Mouse (Mus musculus): ENCODE data around the gene Acad9. TPM values are rescaled to one million over a fixed set of nuclear protein-coding genes. Genes with fewer than 3 reads are reported as not detected.
A peak's percentile ranks its signal among the peaks of the same experiment; 100 is the strongest.

Gene Acad9
- total RNA-seq (2021): 10 to 100 TPM; 46.9 to 48.0 TPM
- long read RNA-seq, experiment 1, transcript Acad9-201 (18 exons, 3,930 nt): major isoform, 37 of 46 reads
- long read RNA-seq, experiment 1, partial matches to known transcripts: 0 of 46 reads
- long read RNA-seq, experiment 1, other reads (novel, unspliced or antisense): 8 of 46 reads
- long read RNA-seq, experiment 2, transcript Acad9-201 (18 exons, 3,930 nt): major isoform, 49 of 61 reads
- long read RNA-seq, experiment 2, partial matches to known transcripts: 0 of 61 reads
- long read RNA-seq, experiment 2, other reads (novel, unspliced or antisense): 11 of 61 reads

- DNase-seq (ENCODE audit: low spot score in 2 of 2): peak; percentile 97
- intact Hi-C loops (cut with DNase I): loop anchor here (10.0 kb wide), 1 partner anchor 61 kb away; the partner anchor contains the start of gene Mccc1
Observed at GRCm38 (mm10) chr3:36065843-36066651, at the start of gene Acad9. Acad9 (plus strand) TSS chr3:36065979.

- intact Hi-C loops (cut with DNase I): no loop called here
- DNase-seq (ENCODE audit: low spot score in 2 of 2): no peak
Observed at GRCm38 (mm10) chr3:36025732-36026131, 40.0 kb upstream of the Acad9 start.

DNA sequence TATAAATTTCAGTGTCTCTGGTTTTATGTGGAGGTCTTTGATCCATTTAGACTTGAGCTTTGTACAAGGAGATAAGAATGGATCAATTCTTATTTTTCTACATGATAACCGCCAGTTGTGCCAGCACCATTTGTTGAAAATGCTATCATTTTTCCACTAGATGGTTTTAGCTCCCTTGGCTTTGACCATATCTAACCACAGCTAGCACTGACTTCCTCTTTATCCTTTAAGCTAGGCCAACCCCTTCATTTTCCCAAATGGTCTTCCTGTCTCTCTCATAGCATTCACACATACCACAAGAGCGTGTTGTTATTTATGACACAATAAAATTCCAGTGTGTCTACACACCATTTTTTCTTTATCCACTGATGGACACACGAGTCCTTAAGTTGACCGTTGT, 35.8 kb upstream of the Acad9 start:
- no peak for DNase-seq (ENCODE audit: low spot score in 2 of 2)
- intact Hi-C loops (cut with DNase I): no loop called here

DNA sequence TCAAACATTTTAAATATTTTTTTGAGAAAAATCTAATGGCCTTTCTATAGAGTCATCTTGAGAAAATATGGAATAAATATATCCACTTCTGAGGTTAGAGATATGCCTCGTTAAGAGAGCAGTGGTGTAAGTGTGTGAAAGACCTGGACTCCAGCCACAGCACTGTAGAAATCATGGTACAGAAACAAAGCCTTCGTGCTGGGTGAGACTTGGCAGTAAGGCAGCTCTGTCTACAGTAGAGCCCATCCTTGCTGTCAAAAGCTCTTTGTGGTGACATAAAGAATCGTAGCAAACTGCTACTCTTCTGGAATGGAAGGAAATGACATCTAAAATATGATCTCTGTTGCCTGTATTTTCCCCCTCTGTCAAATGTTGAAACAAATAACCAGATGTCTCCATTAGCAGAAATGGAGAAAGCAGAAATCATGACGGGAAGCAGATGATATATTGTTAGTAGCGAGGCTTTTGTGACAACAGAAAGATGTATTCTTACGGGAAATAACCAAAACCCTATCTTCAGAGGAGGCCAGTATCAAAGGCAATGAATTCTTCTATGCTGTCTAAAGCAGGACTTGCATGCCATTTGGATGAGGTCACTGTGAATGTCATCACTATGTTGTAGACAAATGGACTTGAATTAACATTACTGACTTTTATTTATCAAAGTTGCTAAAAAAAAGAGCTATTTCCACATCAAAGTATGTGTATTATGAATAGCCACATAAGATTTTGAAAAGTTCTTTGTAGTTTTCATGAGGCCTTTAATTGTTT, 33.9 kb upstream of the Acad9 start:
- intact Hi-C loops (cut with DNase I): no loop called here
- no peak for DNase-seq (ENCODE audit: low spot score in 2 of 2)

DNA sequence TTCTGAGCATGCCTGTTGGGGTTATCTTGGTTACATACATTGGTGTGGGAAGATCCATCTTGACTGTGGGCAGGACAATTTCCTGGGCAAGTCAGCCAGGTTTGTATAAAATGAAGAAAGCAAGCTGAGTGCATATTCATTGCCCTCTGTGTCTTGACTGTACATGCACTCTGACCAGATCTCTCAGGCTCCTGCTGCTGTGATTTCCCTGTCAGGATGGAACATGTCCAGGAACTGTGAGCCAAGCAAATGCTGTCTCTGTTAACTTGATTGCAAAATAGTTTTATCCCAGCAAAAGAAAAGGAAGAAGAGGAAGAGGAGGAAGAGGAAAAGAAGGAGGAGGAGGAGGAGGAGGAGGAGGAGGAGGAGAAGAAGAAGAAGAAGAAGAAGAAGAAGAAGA, 21.3 kb upstream of the Acad9 start:
- no peak for DNase-seq (ENCODE audit: low spot score in 2 of 2)
- intact Hi-C loops (cut with DNase I): no loop called here

GRCm38 (mm10) chr3:36045086-36045485, 20.7 kb upstream of the Acad9 start:
- no peak for DNase-seq (ENCODE audit: low spot score in 2 of 2)
- intact Hi-C loops (cut with DNase I): no loop called here

DNA sequence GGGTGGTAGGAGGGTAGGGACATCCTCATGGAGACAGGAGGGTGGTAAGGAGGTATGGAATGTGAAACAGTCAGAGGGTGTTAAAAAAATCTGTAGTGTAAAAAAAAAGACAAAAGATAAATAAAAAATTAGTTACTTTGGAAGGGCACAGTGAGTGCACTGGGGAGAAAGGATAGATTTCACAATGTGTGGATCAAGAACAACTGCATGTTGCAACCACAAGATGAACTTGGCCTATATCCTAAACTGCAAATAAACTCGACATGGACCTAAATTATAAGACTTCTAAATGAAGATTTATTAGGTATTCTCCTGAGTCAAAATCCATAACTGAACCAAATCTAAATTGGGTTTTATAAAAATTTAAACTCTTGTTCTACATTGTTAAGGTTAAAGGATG, 16.7 kb upstream of the Acad9 start:
- no peak for DNase-seq (ENCODE audit: low spot score in 2 of 2)
- intact Hi-C loops (cut with DNase I): no loop called here

DNA sequence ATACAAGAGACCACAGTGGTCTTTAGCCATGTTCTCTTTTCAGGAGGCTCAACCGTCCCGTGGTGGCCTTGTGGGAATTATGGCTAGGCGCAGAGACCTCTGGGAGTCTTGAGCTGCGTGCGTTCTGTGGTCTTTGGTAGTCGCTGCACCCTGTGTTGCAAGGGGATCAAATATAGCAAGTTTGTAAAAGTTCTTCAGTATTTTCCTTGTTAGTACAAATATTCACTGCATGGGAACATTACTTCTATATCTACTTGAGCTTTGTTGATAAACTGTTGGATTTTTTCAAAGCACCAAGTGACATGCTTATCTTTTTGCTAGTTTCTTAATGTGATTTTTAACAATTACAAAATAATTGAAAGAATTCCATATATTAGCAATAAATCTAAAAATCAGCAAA, 12.3 kb upstream of the Acad9 start, which contains the start of gene Ccdc144b:
TSS of gene Ccdc144b (minus strand) at position 101 of the 400 bp plus-strand sequence.
- intact Hi-C loops (cut with DNase I): no loop called here
- no peak for DNase-seq (ENCODE audit: low spot score in 2 of 2)

DNA sequence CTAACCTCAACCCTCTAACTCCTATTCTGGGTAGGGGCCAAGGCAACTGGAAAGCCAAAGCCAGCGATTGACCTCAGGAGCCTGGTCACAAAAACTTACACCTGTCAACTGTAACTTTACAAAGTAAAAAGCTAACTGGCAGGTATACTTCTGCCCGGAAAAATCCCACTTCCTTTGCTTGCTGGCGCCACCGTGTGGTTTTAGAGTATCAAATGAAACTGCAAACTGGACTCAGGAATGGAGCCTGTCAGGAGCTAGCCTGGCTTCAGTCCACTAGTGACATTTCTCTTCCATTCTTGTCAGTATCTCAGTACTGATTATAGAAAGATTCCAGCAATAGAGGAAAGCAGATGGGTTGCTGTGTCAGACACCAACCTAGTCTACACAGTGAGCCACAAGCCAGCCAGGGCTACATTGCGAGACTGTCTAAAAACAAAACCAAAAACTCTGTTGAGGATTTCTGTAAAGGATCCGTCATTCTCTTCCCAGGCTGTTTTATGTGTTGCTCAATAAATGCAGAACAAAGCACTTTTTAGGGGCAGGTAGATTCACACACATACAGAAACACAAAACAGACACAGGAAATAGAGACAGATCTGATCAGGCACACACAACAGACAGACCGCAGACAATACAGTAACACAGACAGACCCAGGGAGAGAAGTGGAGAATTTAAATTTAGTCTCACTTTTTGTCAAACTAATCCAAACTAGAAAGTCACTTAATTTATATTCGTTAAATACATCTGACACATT, 5.5 kb upstream of the Acad9 start:
- intact Hi-C loops (cut with DNase I): loop anchor here (2.0 to 10.0 kb wide), 2 partner anchors 55 to 85 kb away; partner anchors contain the start of gene Mccc1
- peak; percentile 47 to 67 for DNase-seq (ENCODE audit: low spot score in 2 of 2)

GRCm38 (mm10) chr3:36064592-36065061, 1.2 kb upstream of the Acad9 start:
- no peak for DNase-seq (ENCODE audit: low spot score in 2 of 2)
- intact Hi-C loops (cut with DNase I): loop anchor here (10.0 kb wide), 1 partner anchor 60 kb away; the partner anchor contains the start of gene Mccc1

DNA sequence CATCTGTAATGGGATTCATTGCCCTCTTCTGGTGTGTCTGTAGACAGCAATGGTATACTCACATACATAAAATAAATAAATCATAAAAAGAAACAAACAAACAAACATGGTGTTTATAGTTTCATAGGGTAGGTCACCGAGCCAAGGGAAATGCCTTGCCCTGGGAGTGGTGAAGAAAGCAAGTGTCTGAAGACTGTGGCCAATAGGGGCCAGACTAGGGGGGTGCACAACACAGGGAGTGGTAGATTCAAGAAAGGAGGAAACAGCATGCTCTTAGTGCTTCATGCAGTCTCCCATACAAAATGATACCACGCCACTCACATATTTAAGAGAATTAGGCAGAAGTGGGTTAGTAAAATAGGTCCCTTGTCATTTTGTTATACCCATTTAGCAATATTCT, 613 bp upstream of the Acad9 start:
- intact Hi-C loops (cut with DNase I): loop anchor here (10.0 kb wide), 1 partner anchor 60 kb away; the partner anchor contains the start of gene Mccc1
- no peak for DNase-seq (ENCODE audit: low spot score in 2 of 2)

DNA sequence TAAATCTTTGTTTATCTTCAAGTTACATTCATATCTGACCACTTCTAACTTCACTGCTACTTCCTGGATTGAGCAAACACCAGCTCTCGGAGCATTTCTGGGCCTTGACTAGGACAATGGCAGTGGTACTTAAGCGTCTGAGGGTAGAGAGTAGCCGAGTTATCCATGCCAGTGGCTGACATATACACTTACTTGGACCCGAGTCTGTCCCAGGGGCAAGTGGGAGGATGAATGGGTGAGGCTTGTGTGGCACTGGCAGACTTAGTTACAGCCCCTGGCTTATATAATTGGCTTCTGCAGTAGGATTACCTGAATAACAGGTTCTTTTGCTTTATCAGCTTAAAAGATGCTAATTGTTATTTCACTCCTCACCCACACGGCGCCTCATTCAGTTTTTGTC, 2.0 kb downstream of the Acad9 start:
- no peak for DNase-seq (ENCODE audit: low spot score in 2 of 2)
- intact Hi-C loops (cut with DNase I): loop anchor here (10.0 kb wide), 1 partner anchor 63 kb away; the partner anchor contains the start of gene Mccc1

GRCm38 (mm10) chr3:36070436-36070835, 4.7 kb downstream of the Acad9 start:
- DNase-seq (ENCODE audit: low spot score in 2 of 2): no peak
- intact Hi-C loops (cut with DNase I): no loop called here

GRCm38 (mm10) chr3:36071047-36071446, 5.3 kb downstream of the Acad9 start:
- intact Hi-C loops (cut with DNase I): no loop called here
- DNase-seq (ENCODE audit: low spot score in 2 of 2): no peak

DNA sequence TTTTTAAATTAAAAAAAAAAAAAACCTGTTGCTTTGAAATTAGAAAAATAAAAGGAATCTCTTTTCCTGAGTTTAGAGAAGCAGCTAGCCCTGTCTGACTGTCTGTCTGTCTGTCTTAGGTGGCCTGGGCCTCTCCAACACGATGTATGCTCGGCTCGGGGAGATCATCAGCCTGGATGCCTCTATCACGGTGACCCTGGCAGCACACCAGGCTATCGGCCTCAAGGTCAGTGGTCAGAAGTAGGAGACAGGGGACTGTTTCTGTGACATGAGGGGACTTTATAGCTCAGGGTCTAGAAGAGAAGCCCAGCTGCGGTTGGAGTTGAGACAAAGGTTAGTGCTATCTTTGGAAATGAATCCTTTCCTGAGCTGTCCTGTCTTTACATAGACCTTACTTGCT, 8.5 kb downstream of the Acad9 start:
- intact Hi-C loops (cut with DNase I): no loop called here
- no peak for DNase-seq (ENCODE audit: low spot score in 2 of 2)

GRCm38 (mm10) chr3:36075466-36075865, 9.7 kb downstream of the Acad9 start:
- no peak for DNase-seq (ENCODE audit: low spot score in 2 of 2)
- intact Hi-C loops (cut with DNase I): no loop called here

GRCm38 (mm10) chr3:36077386-36077785, 11.6 kb downstream of the Acad9 start:
- intact Hi-C loops (cut with DNase I): no loop called here
- no peak for DNase-seq (ENCODE audit: low spot score in 2 of 2)

GRCm38 (mm10) chr3:36079886-36080285, 14.1 kb downstream of the Acad9 start:
- intact Hi-C loops (cut with DNase I): no loop called here
- DNase-seq (ENCODE audit: low spot score in 2 of 2): no peak

DNA sequence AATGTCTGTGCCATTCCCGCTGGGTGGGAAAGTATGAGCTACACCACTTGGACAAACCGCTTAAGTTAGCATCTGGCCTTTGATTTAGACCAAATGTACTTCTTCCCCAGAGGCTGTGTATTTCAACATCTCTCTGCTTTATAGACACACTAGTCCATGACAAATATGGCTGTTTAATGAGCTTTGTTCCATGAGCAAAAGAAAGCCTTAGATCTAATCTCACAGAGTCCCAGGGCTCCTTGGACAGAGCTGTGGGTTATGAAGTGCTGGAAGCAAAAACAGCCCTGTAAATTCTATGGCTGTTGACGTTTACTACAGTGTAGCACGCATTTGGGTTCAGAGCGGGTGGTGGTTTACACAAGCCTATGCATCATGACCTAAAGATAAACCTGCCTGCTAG, 15.0 kb downstream of the Acad9 start:
- DNase-seq (ENCODE audit: low spot score in 2 of 2): no peak
- intact Hi-C loops (cut with DNase I): no loop called here
